Mouse (Mus musculus): ENCODE data around the gene Gadl1. TPM values are rescaled to one million over a fixed set of nuclear protein-coding genes. Genes with fewer than 3 reads are reported as not detected.

The Gadl1 gene
- polyA plus RNA-seq (2014; fragmentation: Nextera tagmentation; extraction: Ambion mirVana): 0.59 and 0.89 TPM in 2 replicates

DNA sequence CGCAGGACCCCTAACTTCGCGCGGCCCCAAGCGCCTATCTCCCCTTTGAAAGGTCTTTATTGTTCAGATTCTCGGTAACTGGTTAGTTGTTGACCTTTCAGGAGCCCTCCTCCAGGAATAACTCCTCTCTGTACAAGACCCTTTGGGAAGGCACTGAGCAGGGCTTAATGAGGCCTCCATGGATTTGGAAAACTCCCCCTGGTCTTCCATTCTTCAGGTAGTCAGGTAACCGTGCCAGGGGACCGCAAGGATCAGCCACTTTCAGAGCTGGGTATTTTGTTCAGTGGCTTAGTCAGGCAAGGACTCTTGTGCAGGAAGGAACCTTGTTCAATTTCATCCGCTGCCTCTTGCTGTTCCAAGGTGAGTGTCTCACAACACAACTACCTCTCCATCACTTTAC, at the start of gene Gadl1:
Gadl1 (plus strand) TSS at position 301 of the 400 bp plus-strand sequence.
- H3K27ac ChIP-seq (replicated peaks; ENCODE audit: low read depth, low read length): no peak within 1 kb of the TSS
- no peak for DNase-seq (ENCODE audit: low spot score)
- peak within 1 kb of the TSS; percentile 29; the same call in 1 of the 2 replicates for H3K4me2 ChIP-seq (ENCODE audit: low read depth, severe bottlenecking)
- no peak for ATAC-seq (ENCODE audit: insufficient number of reproducible peaks, low FRiP score, low TSS enrichment, low read depth)
- no peak within 1 kb of the TSS for H3K9ac ChIP-seq (ENCODE audit: low read length)
- H3K9me3 ChIP-seq (ENCODE audit: control insufficient read depth, low read length): no peaks in the 10 kb centered on the region
- WGBS: 78% methylated on average over 9 of the region's 9 CpGs
- peaks cover 5% of the 10 kb centered on the region; the same call in 1 of the 2 replicates for H3K4me1 ChIP-seq (ENCODE audit: control insufficient read depth, insufficient read depth, low read length)
- no peaks in the 10 kb centered on the region; the same call in 1 of the 2 replicates for H3K36me3 ChIP-seq (ENCODE audit: control insufficient read depth, insufficient read depth, low read length)
- H3K4me3 ChIP-seq (ENCODE audit: low read depth, low read length): no peak within 1 kb of the TSS
- H3K27me3 ChIP-seq (ENCODE audit: control insufficient read depth, insufficient read depth, low read length): no peaks in the 10 kb centered on the region

DNA sequence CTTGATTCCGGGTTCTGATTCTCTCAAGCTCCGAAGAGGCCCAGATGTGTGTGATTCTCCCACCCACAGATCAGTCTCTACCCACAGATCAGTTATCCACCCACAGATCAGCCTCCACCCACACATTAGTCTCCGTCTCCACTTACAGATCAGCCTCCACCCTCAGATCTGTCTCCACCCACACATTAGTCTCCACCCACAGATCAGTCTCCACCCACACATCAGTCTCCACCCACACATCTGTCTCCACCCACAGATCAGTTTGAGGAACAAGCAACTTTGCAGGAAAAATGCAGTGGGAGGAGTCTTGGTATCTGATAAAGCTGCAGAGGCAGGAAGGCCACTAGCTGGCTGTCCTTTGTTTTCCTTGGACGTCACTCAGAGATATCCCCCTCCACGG, 46.5 kb upstream of the Gadl1 start:
- Histone ChIP-seq H3K4me1 (ENCODE audit: control insufficient read depth, insufficient read depth, low read length) (no peaks in the 10 kb centered on the region), H3K4me3 (ENCODE audit: low read depth, low read length) (no peak overlapping the region), H3K36me3 (ENCODE audit: control insufficient read depth, insufficient read depth, low read length) (no peaks in the 10 kb centered on the region), H3K27ac (replicated peaks; ENCODE audit: low read depth, low read length) (no peak overlapping the region), H3K9ac (ENCODE audit: low read length) (no peak overlapping the region), H3K4me2 (ENCODE audit: low read depth, severe bottlenecking) (no peak overlapping the region), H3K9me3 (ENCODE audit: control insufficient read depth, low read length) (no peaks in the 10 kb centered on the region), H3K27me3 (ENCODE audit: control insufficient read depth, insufficient read depth, low read length) (no peaks in the 10 kb centered on the region)
- WGBS: 78% methylated on average over 5 of the region's 5 CpGs
- no peak for DNase-seq (ENCODE audit: low spot score)
- no peak for ATAC-seq (ENCODE audit: insufficient number of reproducible peaks, low FRiP score, low TSS enrichment, low read depth)

DNA sequence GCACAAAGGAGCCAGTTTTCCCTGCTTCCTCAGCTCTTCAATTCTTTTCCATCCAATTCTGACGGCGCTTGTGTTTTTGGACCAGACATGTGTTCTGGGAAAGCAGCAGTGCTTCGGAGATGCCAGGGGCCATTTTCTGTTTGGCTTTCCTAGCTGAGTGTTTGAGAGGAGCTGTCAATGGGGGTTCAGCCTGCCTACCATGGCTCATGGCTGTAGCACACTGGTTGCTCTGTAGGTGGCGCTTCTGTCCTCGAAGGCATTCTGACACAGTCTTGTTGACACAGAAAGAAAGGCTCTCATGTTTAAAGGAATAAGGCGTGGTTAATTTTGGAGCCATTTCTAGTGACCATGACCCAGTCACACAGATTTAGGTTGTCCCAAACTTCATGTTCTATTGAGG, 45.9 kb upstream of the Gadl1 start:
- no peak overlapping the region for H3K27ac ChIP-seq (replicated peaks; ENCODE audit: low read depth, low read length)
- H3K9ac ChIP-seq (ENCODE audit: low read length): no peak overlapping the region
- H3K9me3 ChIP-seq (ENCODE audit: control insufficient read depth, low read length): no peaks in the 10 kb centered on the region
- no peaks in the 10 kb centered on the region for H3K4me1 ChIP-seq (ENCODE audit: control insufficient read depth, insufficient read depth, low read length)
- no peak overlapping the region for H3K4me2 ChIP-seq (ENCODE audit: low read depth, severe bottlenecking)
- H3K4me3 ChIP-seq (ENCODE audit: low read depth, low read length): no peak overlapping the region
- H3K36me3 ChIP-seq (ENCODE audit: control insufficient read depth, insufficient read depth, low read length): no peaks in the 10 kb centered on the region
- no peak for ATAC-seq (ENCODE audit: insufficient number of reproducible peaks, low FRiP score, low TSS enrichment, low read depth)
- no peaks in the 10 kb centered on the region for H3K27me3 ChIP-seq (ENCODE audit: control insufficient read depth, insufficient read depth, low read length)
- WGBS: 74% methylated on average over 6 of the region's 6 CpGs
- no peak for DNase-seq (ENCODE audit: low spot score)

DNA sequence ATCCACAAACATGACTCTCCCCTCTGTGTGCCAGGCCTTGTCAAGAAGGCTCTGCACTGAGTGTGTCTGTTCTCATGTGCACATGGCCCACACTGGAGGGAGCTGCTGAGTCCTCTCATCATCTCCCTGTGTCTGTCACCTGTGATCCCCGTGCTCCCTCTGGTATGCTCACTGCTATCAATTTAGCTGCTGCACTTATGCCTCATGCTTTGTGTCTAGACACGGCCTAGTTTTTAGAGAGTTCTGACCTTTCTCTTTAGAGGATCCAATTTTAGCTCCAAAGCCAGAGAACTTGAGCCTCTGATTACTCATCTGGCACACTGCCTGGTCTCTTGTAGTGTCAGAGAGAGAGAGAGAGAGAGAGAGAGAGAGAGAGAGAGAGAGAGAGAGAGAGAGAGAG, 42.0 kb upstream of the Gadl1 start:
- Histone ChIP-seq H3K9ac (ENCODE audit: low read length) (no peak overlapping the region), H3K4me2 (ENCODE audit: low read depth, severe bottlenecking) (no peak overlapping the region), H3K4me1 (ENCODE audit: control insufficient read depth, insufficient read depth, low read length) (no peaks in the 10 kb centered on the region), H3K36me3 (ENCODE audit: control insufficient read depth, insufficient read depth, low read length) (no peaks in the 10 kb centered on the region), H3K27ac (replicated peaks; ENCODE audit: low read depth, low read length) (no peak overlapping the region), H3K4me3 (ENCODE audit: low read depth, low read length) (no peak overlapping the region), H3K27me3 (ENCODE audit: control insufficient read depth, insufficient read depth, low read length) (no peaks in the 10 kb centered on the region), H3K9me3 (ENCODE audit: control insufficient read depth, low read length) (no peaks in the 10 kb centered on the region)
- WGBS: 78% methylated on average over 2 of the region's 2 CpGs
- ATAC-seq (ENCODE audit: insufficient number of reproducible peaks, low FRiP score, low TSS enrichment, low read depth) (no peak), DNase-seq (ENCODE audit: low spot score) (no peak)

DNA sequence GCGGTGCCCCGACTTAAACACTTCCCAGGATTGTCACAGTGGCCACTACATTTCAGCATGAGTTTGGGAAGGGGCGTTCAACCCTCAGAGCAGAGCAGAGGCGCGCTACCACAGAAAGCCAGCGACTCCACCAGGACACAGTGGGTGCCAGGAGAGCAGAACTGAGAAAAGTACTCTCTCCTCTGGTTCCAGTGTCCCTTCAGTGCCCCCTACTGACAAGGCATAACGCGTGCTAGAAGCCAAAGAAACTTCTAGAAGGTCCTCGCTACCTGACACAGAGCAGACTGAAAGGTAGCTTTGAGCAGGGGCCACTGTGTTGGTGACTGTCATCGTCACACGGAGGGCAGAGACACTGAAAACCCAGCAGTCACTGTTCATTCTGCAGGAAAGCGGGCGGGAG, 39.1 kb upstream of the Gadl1 start:
- DNase-seq (ENCODE audit: low spot score): no peak
- Histone ChIP-seq H3K27me3 (ENCODE audit: control insufficient read depth, insufficient read depth, low read length) (no peaks in the 10 kb centered on the region), H3K4me3 (ENCODE audit: low read depth, low read length) (no peak overlapping the region), H3K27ac (replicated peaks; ENCODE audit: low read depth, low read length) (no peak overlapping the region), H3K9ac (ENCODE audit: low read length) (no peak overlapping the region), H3K36me3 (ENCODE audit: control insufficient read depth, insufficient read depth, low read length) (no peaks in the 10 kb centered on the region), H3K4me1 (ENCODE audit: control insufficient read depth, insufficient read depth, low read length) (no peaks in the 10 kb centered on the region), H3K9me3 (ENCODE audit: control insufficient read depth, low read length) (no peaks in the 10 kb centered on the region), H3K4me2 (ENCODE audit: low read depth, severe bottlenecking) (no peak overlapping the region)
- 89% methylated on average over 13 of the region's 13 CpGs for WGBS
- no peak for ATAC-seq (ENCODE audit: insufficient number of reproducible peaks, low FRiP score, low TSS enrichment, low read depth)

DNA sequence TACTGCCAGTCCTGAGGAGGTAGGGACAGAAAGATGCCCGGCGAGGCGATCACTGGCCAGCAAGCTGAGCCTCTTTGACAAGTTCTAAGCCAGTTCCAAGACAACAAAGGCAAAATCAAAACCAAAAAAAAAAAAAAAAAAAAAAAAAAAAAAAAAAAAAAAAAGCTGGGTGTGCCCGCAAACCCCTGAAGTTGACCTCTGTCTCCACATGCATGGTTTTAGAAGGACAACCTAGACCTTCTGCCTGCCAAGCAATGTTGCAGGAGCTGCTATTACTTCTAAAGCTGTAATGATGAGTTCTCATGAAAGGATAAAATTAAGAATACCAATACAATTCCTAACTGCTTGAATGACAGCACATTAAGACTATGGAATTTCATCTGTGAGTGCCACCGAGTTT, 38.6 kb upstream of the Gadl1 start:
- ATAC-seq (ENCODE audit: insufficient number of reproducible peaks, low FRiP score, low TSS enrichment, low read depth) (no peak), DNase-seq (ENCODE audit: low spot score) (no peak)
- Histone ChIP-seq H3K4me1 (ENCODE audit: control insufficient read depth, insufficient read depth, low read length) (no peaks in the 10 kb centered on the region), H3K4me2 (ENCODE audit: low read depth, severe bottlenecking) (no peak overlapping the region), H3K27ac (replicated peaks; ENCODE audit: low read depth, low read length) (no peak overlapping the region), H3K9me3 (ENCODE audit: control insufficient read depth, low read length) (no peaks in the 10 kb centered on the region), H3K27me3 (ENCODE audit: control insufficient read depth, insufficient read depth, low read length) (no peaks in the 10 kb centered on the region), H3K4me3 (ENCODE audit: low read depth, low read length) (no peak overlapping the region), H3K9ac (ENCODE audit: low read length) (no peak overlapping the region), H3K36me3 (ENCODE audit: control insufficient read depth, insufficient read depth, low read length) (no peaks in the 10 kb centered on the region)
- 94% methylated on average over 5 of the region's 5 CpGs for WGBS

DNA sequence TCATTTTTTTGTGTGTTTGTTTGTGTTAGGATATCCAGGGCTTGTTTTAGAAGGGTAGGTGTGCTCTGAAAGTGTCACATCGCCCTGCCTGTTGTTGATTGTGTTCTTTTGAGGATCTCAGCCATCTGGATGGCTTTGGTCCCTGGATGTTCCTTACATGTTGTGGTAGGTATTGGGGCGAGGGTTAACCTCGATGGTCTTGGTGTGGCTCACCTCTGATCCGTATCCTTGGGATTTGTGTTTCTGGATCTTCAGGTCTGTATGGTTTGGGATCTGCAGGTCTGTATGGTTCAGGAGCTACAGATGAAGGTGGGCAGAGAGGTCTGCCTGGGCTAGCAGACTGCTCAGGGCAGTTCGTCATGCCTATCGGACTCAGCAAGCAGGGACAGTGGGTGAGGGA, 28.8 kb upstream of the Gadl1 start:
- 93% methylated on average over 6 of the region's 6 CpGs for WGBS
- no peak overlapping the region for H3K9ac ChIP-seq (ENCODE audit: low read length)
- H3K27me3 ChIP-seq (ENCODE audit: control insufficient read depth, insufficient read depth, low read length): no peaks in the 10 kb centered on the region
- H3K36me3 ChIP-seq (ENCODE audit: control insufficient read depth, insufficient read depth, low read length): no peaks in the 10 kb centered on the region
- DNase-seq (ENCODE audit: low spot score): no peak
- no peak for ATAC-seq (ENCODE audit: insufficient number of reproducible peaks, low FRiP score, low TSS enrichment, low read depth)
- no peaks in the 10 kb centered on the region for H3K4me1 ChIP-seq (ENCODE audit: control insufficient read depth, insufficient read depth, low read length)
- H3K27ac ChIP-seq (replicated peaks; ENCODE audit: low read depth, low read length): no peak overlapping the region
- no peak overlapping the region for H3K4me3 ChIP-seq (ENCODE audit: low read depth, low read length)
- no peaks in the 10 kb centered on the region for H3K9me3 ChIP-seq (ENCODE audit: control insufficient read depth, low read length)
- no peak overlapping the region for H3K4me2 ChIP-seq (ENCODE audit: low read depth, severe bottlenecking)

DNA sequence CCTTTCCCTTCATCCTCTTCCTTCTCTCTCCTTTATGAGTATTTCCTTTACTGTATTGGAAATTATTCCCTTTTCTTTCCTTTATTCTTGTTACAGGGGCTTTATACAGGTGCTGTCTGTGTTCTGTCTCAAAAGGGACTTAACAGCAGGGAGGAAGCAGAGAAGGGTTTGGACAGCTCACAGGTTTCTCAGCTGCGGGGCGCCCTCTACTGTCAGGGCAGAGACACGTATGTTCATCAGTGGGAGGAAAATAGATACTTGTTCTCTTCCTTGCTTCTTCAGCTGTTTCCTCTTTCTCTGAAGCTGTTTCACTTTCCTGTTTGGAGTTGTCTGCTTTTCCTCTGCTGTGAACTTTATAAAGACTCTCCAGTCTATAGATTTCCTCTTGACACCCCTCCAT, 28.1 kb upstream of the Gadl1 start:
- H3K4me3 ChIP-seq (ENCODE audit: low read depth, low read length): no peak overlapping the region
- H3K36me3 ChIP-seq (ENCODE audit: control insufficient read depth, insufficient read depth, low read length): no peaks in the 10 kb centered on the region
- no peak overlapping the region for H3K27ac ChIP-seq (replicated peaks; ENCODE audit: low read depth, low read length)
- H3K27me3 ChIP-seq (ENCODE audit: control insufficient read depth, insufficient read depth, low read length): no peaks in the 10 kb centered on the region
- no peaks in the 10 kb centered on the region for H3K9me3 ChIP-seq (ENCODE audit: control insufficient read depth, low read length)
- H3K4me2 ChIP-seq (ENCODE audit: low read depth, severe bottlenecking): no peak overlapping the region
- H3K9ac ChIP-seq (ENCODE audit: low read length): no peak overlapping the region
- WGBS: 82% methylated on average over 3 of the region's 3 CpGs
- DNase-seq (ENCODE audit: low spot score) (no peak), ATAC-seq (ENCODE audit: insufficient number of reproducible peaks, low FRiP score, low TSS enrichment, low read depth) (no peak)
- H3K4me1 ChIP-seq (ENCODE audit: control insufficient read depth, insufficient read depth, low read length): no peaks in the 10 kb centered on the region

DNA sequence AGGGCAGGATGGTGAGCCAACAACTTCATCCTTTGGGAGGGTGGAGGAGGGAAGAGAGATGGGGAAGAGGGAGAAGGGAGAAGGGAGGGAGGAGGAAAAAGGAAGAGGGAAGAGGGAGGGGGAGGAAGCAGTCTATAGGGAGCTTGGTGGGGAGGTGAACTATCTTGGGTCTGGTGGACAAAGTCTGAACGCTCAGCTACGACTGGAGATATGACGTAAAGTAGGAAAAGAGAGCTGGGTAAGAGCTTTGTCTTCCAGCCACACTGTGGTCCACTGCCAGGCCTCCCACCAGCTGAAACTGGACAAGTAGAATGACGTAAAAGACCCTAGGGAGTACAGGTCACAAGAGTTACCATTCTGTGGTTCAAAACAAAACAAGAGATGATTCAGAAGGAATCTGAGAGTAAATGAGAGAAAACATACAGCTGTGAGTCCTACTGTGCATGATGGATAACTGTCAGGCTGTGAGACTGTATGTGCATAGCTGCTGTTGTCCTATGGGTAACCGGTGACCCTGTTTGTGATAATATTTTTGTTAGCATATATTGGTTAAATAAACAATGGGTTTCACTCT, 26.5 kb upstream of the Gadl1 start:
- 86% methylated on average over 5 of the region's 5 CpGs for WGBS

More for the DNA sequence above, 26.5 kb upstream of the Gadl1 start:
- H3K4me3 ChIP-seq (ENCODE audit: low read depth, low read length): no peak overlapping the region
- H3K9ac ChIP-seq (ENCODE audit: low read length): no peak overlapping the region
- H3K4me2 ChIP-seq (ENCODE audit: low read depth, severe bottlenecking): no peak overlapping the region
- DNase-seq (ENCODE audit: low spot score) (no peak), ATAC-seq (ENCODE audit: insufficient number of reproducible peaks, low FRiP score, low TSS enrichment, low read depth) (no peak)
- no peaks in the 10 kb centered on the region for H3K4me1 ChIP-seq (ENCODE audit: control insufficient read depth, insufficient read depth, low read length)
- H3K27ac ChIP-seq (replicated peaks; ENCODE audit: low read depth, low read length): no peak overlapping the region
- H3K27me3 ChIP-seq (ENCODE audit: control insufficient read depth, insufficient read depth, low read length): no peaks in the 10 kb centered on the region
- H3K36me3 ChIP-seq (ENCODE audit: control insufficient read depth, insufficient read depth, low read length): no peaks in the 10 kb centered on the region
- no peaks in the 10 kb centered on the region for H3K9me3 ChIP-seq (ENCODE audit: control insufficient read depth, low read length)

All from limb, embryonic 11.5 days (tissue).